Mouse (Mus musculus) embryonic facial prominence, embryonic 11.5 days (tissue): ENCODE measurements around the gene Mfap3. TPM values are rescaled to one million over a fixed set of nuclear protein-coding genes. Genes with fewer than 3 reads are reported as not detected.

Source experiments
- ATAC-seq: fragments of 200-750 bp; cut with Nextera tagmentation; replicated peaks from 2 replicates; pipeline ENCODE4 v1.8.0; 2017; ENCODE audit warnings: low read depth; ENCODE audit not compliant: insufficient number of reproducible peaks, low FRiP score, low TSS enrichment
- DNase-seq: peaks from one replicate; pipeline ENCODE4 v3.0.0-alpha.2; 2015; ENCODE audit warnings: low spot score
- H3K27ac ChIP-seq: fragments of 300-500 bp; sonication (generic); replicated peaks from 2 replicates; pipeline ENCODE4 v1.5.1; 2014; ENCODE audit warnings: mild to moderate bottlenecking, low read depth, low read length, control low read depth
- H3K27me3 ChIP-seq: fragments of 300-500 bp; sonication (generic); 2 replicates; pipeline ENCODE4 v1.6.1; 2014; ENCODE audit warnings: mild to moderate bottlenecking, low read length, moderate library complexity, mixed read lengths; ENCODE audit not compliant: control insufficient read depth, insufficient read depth
- H3K36me3 ChIP-seq: fragments of 300-500 bp; sonication (generic); replicated peaks from 2 replicates; pipeline ENCODE4 v1.6.1; 2014; ENCODE audit warnings: low read depth, mild to moderate bottlenecking, low read length, moderate library complexity, mixed read lengths; ENCODE audit not compliant: control insufficient read depth, insufficient read depth
- H3K4me1 ChIP-seq: fragments of 300-500 bp; sonication (generic); 2 replicates; pipeline ENCODE4 v1.6.1; 2014; ENCODE audit warnings: low read length, mixed read lengths; ENCODE audit not compliant: control insufficient read depth, insufficient read depth
- H3K4me2 ChIP-seq: fragments of 300-500 bp; sonication (generic); 2 replicates; pipeline ENCODE4 v1.6.1; 2014; ENCODE audit warnings: low read depth, mild to moderate bottlenecking, control low read depth, low read length, moderate library complexity
- H3K4me3 ChIP-seq: fragments of 300-500 bp; sonication (generic); 2 replicates; pipeline ENCODE4 v1.5.1; 2014; ENCODE audit warnings: low read depth, low read length, control low read depth
- H3K9ac ChIP-seq: fragments of 300-500 bp; sonication (generic); replicated peaks from 2 replicates; pipeline ENCODE4 v1.6.1; 2014; ENCODE audit warnings: mild to moderate bottlenecking, control low read depth, low read length
- H3K9me3 ChIP-seq: fragments of 300-500 bp; sonication (generic); replicated peaks from 2 replicates; pipeline ENCODE4 v1.6.1; 2016; ENCODE audit warnings: mild to moderate bottlenecking, low read length, inconsistent platforms, mixed read lengths; ENCODE audit not compliant: control insufficient read depth
- WGBS: fragments of 180-500 bp; shearing (Covaris S2); extraction: QIAGEN DNeasy Blood & Tissue Kit; methylation state at CpG from one replicate; pipeline ENCODE4 v1.1.7; 2014; 5-methylcytosine and 5-hydroxymethylcytosine counted together
- polyA plus RNA-seq: library from polyadenylated mRNA; unstranded; fragments of >200 nt; fragmentation: Nextera tagmentation; extraction: Ambion mirVana; gene quantifications from 2 replicates; pipeline ENCODE4 v1.2.1, GENCODE M21; 2014

The Mfap3 gene
- polyA plus RNA-seq, 1 experiment from 2014 or later, result 60.0 TPM

DNA sequence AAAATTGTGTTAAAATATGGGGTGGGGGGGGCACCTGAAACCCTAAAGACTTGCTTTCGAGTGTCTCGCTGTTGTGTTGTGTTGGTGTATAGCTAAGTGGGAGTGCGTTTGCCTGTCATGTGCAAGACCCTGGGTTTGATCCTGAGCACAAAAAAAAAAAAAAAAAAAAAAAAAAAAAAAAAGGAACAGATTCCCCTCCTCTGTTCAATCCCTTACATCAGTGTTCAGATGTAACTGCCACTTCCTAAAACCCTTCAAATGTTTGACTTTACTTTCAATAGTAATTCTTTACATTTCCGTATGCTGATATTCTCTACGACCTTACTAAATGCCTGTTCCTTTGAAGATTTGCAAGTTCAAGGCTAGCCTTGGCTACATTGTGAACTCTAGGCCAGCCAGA lies 840 bp downstream of the Mfap3 start:
- no peak for DNase-seq
- Histone ChIP-seq H3K27ac (no peak overlapping the region), H3K9ac (peak overlapping the region; percentile 82), H3K36me3 (no peaks in the 10 kb centered on the region), H3K4me3 (peak overlapping the region; percentile 85), H3K9me3 (no peaks in the 10 kb centered on the region), H3K4me1 (no peaks in the 10 kb centered on the region), H3K4me2 (peak overlapping the region; percentile 56), H3K27me3 (no peaks in the 10 kb centered on the region)
- no peak for ATAC-seq
- WGBS, result 79% methylated on average over 5 of the region's 5 CpGs

DNA sequence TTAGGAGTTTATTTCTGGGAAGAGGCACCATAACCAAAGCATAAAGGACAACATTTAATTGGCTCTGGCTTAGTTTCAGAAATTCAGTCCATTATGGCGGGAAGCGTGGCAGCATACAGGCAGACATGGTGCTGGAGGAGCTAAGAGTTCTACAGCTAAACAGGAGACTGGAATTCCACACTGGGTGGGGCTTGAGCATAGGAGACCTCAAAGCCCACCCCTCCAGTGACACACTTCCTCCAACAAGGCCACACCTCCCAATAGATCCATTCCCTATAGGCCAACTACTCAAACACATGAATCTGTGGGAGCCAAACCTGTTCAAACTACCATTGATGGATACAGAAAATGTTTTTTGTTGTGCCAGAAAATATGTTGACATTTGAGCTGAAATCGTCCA lies 2.7 kb downstream of the Mfap3 start:
- 97% methylated on average over 3 of the region's 3 CpGs for WGBS

DNA sequence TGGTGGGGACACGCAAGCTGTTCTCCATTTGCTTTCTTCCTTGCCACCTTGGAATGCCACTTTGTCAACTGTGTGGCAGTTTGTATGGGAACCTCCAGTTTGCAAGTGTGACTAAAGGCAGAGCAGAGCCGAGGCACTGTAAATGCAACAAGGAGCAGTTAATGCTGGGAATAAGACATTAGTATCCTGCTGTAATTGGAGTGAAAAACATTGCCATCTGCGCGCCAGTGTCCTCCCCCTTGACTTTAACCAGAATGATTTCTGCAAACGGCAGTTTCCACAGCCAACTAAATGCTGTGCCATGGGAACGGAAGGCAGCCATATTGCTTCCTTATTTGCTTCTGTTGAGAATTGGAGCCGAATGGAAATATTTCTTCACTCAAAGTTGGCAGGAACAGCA lies 3.6 kb downstream of the Mfap3 start:
- 89% methylated on average over 7 of the region's 7 CpGs for WGBS
- Histone ChIP-seq H3K4me3 (no peak overlapping the region), H3K36me3 (no peaks in the 10 kb centered on the region), H3K4me1 (no peaks in the 10 kb centered on the region), H3K9me3 (no peaks in the 10 kb centered on the region), H3K4me2 (no peak overlapping the region), H3K27ac (no peak overlapping the region), H3K27me3 (no peaks in the 10 kb centered on the region), H3K9ac (no peak overlapping the region)
- ATAC-seq (no peak), DNase-seq (no peak)

More for the DNA sequence above, 2.7 kb downstream of the Mfap3 start:
- Histone ChIP-seq H3K4me2 (no peak overlapping the region), H3K27me3 (no peaks in the 10 kb centered on the region), H3K27ac (no peak overlapping the region), H3K36me3 (no peaks in the 10 kb centered on the region), H3K4me3 (no peak overlapping the region), H3K9ac (no peak overlapping the region), H3K9me3 (no peaks in the 10 kb centered on the region), H3K4me1 (no peaks in the 10 kb centered on the region)
- DNase-seq (no peak), ATAC-seq (no peak)

DNA sequence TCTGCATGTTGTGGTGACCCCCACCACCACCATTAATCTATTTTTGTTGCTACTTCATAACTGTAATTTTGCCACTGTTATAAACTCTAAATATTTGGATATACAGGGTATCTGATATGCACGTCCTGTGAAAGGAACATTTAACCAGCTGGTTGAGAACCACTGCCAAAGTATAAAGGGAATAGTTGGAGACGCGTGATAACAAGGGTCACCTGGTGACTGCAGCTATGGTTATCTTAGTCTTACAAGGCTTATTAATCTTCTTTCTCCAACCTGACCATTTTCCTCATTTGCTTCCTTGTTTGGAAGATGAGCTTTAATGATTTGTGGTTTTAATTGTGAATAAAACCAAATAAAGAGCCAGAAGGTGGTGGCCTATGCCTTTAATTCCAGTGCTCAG lies 5.0 kb downstream of the Mfap3 start:
- no peak for ATAC-seq

DNA sequence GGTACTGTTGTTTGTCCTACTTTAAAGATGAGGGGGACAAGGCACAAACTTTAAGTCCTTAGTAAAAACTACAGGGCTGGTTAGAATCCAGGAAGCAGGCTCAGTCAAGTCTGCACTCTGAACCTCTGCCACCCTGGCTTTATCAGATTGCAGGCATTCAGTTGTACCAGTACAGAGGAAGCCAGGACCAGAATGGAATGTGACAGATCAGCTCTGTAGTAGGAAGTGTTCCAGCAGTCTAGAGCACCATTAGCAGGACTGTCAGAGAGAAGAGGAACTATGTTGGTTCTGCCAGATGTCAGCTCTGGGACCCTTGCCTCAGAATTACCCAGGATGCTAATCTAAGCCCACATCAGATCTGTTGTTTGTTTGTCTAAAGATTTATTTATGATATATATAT lies 6.1 kb downstream of the Mfap3 start:
- Histone ChIP-seq H3K9ac (no peak overlapping the region), H3K4me1 (no peaks in the 10 kb centered on the region), H3K27ac (no peak overlapping the region), H3K36me3 (peaks cover 2% of the 10 kb centered on the region; the same call in 1 of the 2 replicates), H3K9me3 (no peaks in the 10 kb centered on the region), H3K4me3 (no peak overlapping the region), H3K27me3 (no peaks in the 10 kb centered on the region), H3K4me2 (no peak overlapping the region)
- DNase-seq, result no peak
- ATAC-seq, result no peak

More for the DNA sequence above, 5.0 kb downstream of the Mfap3 start:
- Histone ChIP-seq H3K4me3 (no peak overlapping the region), H3K27ac (no peak overlapping the region), H3K27me3 (no peaks in the 10 kb centered on the region), H3K4me1 (no peaks in the 10 kb centered on the region), H3K9ac (no peak overlapping the region), H3K9me3 (no peaks in the 10 kb centered on the region), H3K36me3 (no peaks in the 10 kb centered on the region), H3K4me2 (no peak overlapping the region)
- WGBS, result 93% methylated on average over 3 of the region's 3 CpGs
- DNase-seq, result no peak

DNA sequence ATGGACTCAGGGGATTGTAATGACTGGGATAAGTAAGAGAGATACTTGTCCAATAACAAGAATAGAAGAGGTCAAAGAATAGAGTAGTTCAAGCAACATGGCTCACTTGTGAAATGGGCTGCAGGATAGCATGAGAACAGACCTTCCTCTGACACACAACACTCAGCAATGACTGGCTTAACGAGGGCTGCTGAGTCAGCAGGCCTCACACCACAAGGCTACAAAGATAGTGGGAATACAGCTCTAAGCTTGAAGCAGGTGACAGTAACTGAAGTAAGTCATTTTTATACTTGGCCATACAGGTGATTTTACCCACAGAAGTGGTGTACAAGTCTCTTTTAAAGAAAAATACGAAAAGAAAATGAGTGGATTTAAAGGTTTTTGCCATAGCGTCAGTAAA lies 7.4 kb downstream of the Mfap3 start:
- no peak overlapping the region for H3K4me2 ChIP-seq
- H3K4me1 ChIP-seq, result no peaks in the 10 kb centered on the region
- ATAC-seq (no peak), DNase-seq (no peak)
- no peak overlapping the region for H3K4me3 ChIP-seq
- H3K36me3 ChIP-seq, result peaks cover 4% of the 10 kb centered on the region; the same call in 1 of the 2 replicates
- WGBS, result 84% methylated on average over 3 of the region's 3 CpGs
- no peak overlapping the region for H3K9ac ChIP-seq
- no peak overlapping the region for H3K27ac ChIP-seq
- H3K27me3 ChIP-seq, result no peaks in the 10 kb centered on the region
- no peaks in the 10 kb centered on the region for H3K9me3 ChIP-seq

DNA sequence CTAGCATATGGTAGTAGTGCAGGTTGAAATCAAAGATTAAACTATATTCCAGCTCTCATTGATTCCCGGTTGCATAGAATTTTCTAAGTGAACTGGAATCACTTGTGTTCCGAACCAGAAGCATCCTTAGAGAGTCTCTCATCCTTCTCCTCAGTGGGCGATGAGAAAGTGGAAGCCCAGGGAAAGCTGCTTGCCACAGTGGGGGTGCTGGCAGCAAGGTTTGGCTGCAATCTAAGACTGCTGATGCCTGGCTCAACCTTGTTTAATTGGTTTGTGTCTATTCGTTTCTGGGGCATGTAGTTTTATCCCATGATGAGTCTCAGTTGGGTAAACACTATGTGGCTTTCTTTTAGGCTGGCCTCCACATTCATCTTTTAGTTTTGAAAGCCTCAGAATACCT lies 9.0 kb downstream of the Mfap3 start:
- WGBS, result 78% methylated on average over 4 of the region's 4 CpGs
- no peak overlapping the region for H3K4me2 ChIP-seq
- H3K9ac ChIP-seq, result no peak overlapping the region
- no peak overlapping the region for H3K27ac ChIP-seq
- H3K27me3 ChIP-seq, result no peaks in the 10 kb centered on the region
- no peaks in the 10 kb centered on the region for H3K9me3 ChIP-seq
- ATAC-seq, result no peak
- no peak for DNase-seq
- H3K4me1 ChIP-seq, result no peaks in the 10 kb centered on the region
- peaks cover 4% of the 10 kb centered on the region; the same call in 1 of the 2 replicates for H3K36me3 ChIP-seq
- H3K4me3 ChIP-seq, result no peak overlapping the region

DNA sequence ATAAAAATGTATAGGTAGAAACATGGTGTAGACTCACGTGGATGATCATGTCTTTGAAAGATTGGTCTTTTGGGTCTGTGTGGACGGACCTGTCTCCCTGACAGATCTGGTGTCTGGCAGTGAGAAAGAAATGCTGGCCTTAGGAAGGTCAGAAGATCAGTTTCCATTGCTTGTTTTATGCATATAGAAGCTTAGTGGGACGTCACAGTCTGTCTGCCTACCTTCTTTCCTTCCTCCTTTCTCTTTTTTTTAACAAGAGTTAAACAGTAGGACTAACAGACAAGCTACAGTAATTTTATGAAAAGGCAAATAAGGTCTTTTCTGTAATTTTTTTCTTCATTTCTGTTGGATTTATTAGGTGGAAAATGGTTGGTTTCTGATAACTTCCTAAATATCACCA lies 10.6 kb downstream of the Mfap3 start:
- peaks cover 4% of the 10 kb centered on the region; the same call in 1 of the 2 replicates for H3K36me3 ChIP-seq
- DNase-seq (no peak), ATAC-seq (no peak)
- H3K27me3 ChIP-seq, result no peaks in the 10 kb centered on the region
- no peak overlapping the region for H3K9ac ChIP-seq
- no peak overlapping the region for H3K4me2 ChIP-seq
- no peaks in the 10 kb centered on the region for H3K9me3 ChIP-seq
- no peaks in the 10 kb centered on the region for H3K4me1 ChIP-seq
- no peak overlapping the region for H3K27ac ChIP-seq
- whole genome bisulfite sequencing, result 82% methylated on average over 3 of the region's 3 CpGs
- H3K4me3 ChIP-seq, result no peak overlapping the region
